Mouse (Mus musculus) mesoderm, embryonic 11.5 days (tissue): ENCODE results near the gene Tigit.
A peak's percentile ranks its signal among the peaks of the same experiment; 100 is the strongest.

ENCODE experiments used
- DNase-seq: peaks from one replicate; pipeline ENCODE4 v3.0.0-alpha.2; 2012; ENCODE audit warnings: low read depth, low spot score

Tigit gene

DNA sequence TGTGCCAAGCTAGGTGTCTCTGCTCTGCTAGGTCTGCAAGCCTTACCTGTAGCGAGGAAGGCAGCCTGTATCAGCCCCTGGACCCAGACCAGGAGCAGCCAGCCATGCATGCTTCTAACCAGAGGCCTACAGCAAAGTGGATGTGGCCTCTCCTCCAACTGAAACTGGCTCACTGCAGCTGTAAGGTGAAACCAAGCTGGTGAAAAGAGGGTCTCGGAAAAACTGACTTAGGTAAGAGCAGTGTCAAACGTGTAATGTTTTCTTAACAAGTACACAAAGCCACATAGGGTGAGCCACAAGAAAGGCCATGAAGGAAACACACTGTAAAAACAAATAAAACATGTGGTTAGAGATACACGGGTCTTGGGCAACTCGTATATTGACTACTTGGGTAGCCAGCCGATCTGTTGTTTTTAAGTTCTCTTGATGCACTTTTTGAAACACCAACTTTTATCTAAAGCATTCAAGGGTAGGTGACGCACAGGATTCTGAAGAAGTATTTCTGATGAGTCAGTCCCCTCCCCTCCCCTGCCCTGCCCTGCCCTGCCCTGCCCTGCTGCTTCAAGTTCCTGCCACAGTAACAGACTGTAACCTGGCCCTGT, at the start of gene Tigit:
Gene Tigit, minus strand, starts transcription at position 169 of the 602 bp plus-strand sequence.
- no peak for DNase-seq

DNA sequence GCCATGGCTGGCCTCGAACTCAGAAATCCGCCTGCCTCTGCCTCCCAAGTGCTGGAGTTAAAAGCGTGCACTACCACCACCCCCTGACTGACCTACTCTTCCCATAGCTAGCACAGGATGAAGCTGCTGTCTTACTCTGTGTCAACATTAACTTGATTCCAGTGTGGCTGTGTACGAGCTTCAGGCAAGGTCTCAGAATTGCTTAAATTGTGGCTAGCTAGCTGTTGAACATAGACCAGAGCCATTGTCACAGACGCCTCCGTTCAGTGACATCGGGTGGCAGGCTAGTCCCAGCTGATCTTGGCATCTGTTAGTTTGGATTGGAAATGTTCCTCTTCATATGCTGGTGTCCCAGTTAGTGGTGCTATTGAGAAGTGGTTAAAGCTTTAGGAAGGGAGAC, 47.4 kb upstream of the Tigit start:
- DNase-seq = no peak

DNA sequence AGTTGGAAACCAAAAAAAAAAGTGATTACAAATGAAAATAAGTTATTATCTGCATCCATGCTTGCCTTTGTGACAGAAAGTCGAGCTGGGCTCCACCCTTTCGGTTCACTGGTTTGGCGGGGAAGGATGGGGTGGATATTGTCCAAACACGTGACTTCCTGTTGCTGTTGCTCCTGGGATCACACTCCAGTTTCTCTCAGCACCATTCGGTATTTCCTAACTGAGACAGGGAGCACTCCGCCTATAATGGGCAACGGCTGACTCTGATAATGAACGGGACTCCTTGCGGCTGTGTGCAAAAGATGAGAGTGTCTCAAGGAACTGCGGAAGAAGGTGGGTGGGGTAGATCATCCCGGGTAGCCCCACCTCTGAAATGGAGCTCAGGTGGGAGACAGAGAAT, 46.7 kb upstream of the Tigit start:
- no peak for DNase-seq

DNA sequence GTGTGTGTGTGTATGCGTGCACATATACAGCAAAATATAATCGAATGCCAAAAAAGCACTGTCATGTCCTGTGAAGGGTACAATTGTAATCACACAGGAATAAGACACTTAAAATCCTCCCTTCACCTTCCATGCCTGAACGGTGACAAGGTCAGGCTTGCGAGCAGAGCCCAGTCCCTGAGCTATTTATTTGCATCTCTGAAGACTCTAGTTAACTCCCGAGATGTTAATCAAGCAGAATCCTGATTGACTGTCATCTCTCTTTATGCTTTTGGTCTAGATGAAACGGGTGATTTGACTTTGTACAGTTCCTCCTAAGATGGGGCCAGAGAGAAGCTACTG, 46.2 kb upstream of the Tigit start:
- DNase-seq = no peak

DNA sequence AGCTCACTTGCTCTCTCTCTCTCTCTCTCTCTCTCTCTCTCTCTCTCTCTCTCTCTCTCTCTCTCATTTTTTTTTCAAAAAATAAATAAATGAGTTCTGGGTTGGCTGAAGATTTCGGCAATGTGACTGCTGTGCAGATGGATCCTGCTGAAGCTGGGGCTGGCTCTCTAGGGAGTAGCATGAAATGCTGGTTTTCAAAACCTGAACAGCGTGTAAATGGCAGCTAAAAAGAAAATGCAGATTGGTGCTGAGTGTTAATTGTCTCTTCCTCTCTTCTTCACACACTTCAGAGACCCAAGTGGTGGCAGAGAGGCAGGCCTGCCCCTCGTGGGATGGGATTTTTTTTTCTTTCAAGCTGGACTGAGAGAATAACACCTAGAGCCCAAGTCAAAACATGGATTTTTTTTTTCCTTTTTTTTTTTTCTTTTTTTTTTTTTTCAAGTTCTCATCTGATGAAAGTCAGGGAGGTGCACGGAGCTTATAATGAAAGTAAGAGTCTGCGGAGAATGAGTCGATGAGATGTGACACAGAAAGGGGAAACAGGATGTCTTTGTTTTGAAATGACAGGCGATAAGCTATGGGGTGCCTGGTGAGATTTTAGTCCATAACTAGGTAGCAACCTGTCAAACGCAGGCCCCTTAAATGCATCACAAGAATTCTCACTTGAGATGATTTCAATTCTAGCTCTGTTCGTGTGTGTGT, 45.6 kb upstream of the Tigit start:
- DNase-seq = no peak

DNA sequence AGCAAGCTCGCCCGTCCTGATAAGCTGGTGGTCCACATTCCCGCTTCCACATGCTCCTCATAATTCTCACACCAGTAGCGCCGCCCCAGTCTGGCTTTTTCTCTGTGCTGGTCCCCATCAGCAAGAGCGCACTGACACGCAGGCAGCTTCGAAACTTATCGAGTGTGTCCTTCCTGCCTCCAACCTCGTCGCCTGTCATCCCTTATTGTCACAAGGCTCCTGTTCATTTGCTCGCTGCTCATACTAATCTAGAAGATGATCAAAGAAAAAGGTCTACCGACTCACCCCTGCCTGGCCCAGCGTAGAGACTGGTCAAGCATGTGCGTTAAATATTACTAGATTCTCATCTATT, 45.1 kb upstream of the Tigit start:
- DNase-seq = no peak

DNA sequence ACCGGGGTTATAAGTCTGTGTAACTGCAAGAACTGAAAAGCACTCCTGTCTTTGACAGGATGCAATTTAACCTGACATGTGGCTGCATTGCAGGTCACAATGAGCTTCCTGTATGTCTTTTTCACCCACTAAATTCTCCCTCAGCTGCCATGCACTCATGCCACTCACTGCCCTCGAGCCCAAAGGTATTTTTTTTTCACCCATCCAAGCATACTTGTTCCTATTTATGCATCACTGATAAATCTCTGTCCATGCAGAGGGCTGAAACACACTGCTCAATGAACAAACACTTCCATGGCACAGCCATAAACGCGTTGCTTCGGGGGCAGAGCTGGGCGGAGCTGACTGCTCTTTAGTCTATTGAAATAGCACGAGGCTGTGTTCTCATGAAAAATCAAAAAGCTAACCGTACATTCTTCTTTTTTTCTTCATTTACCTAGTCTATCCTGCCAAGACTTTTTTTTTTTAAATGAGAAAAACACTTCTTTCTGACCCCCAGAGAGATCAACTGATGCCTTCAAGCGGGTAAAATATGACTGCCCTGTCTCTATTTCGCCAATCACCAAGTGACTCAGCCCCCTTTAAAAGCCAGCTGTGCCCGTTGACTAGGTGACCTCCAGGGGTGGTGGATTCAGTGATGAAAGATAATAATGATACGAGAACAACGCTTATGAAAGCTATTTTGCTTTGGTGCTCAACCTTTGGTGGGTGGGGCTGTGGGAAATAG, 44.6 kb upstream of the Tigit start:
- DNase-seq = no peak

DNA sequence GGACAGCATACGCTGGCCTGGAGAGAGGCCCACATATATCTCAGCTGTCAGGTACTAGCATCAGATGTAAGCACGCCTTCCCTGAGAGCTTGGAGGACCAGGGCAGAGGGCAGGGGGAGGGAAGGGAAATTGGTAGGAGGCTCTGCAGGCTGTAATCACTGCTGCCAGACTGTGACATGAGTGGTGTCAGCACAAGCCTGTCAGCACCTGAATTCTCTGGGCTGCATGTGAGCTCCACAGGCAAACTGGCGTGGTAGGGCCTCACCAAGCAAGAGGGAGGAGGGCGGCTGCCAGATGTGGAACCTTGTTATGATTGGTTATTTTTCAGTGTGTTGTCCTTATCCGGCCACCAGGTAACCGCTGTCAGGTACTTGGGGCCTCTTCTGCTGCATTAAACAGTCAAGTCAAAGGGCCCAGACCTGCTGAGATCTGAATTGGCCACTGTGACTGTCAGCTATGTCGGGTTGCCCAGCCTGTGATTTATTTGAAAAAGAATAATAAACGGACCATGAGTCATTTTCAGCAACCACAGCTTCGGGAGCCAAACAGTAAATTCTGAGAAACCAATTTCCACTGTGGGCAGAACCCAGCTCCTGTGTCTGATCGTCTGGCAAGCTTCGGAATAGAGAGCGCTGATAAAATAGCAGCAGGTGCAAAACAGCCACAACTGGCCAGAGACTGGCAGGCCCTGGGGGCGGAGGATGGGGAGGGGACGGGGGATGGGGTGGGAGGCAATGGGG, 38.0 kb upstream of the Tigit start:
- peak; percentile 61 for DNase-seq

DNA sequence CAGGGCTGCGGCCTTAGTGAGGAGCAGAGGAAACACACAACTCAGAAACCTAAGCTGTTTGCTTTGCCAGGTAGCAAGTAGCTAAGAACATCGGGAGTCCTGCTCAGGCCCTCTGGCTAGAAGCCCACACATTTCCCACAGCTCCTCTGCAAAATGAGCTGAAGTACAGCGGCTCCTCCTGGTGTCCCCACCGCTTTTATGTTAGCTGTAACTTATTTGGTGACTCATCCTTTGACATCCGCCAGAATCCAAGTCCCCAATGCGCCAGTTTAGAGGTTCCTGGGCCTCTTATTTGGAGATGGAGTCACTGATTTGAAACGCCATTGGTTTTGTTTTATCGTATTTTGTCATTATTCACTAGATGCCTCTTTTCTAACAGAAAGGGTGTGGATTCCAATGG, 36.6 kb upstream of the Tigit start:
- no peak for DNase-seq

DNA sequence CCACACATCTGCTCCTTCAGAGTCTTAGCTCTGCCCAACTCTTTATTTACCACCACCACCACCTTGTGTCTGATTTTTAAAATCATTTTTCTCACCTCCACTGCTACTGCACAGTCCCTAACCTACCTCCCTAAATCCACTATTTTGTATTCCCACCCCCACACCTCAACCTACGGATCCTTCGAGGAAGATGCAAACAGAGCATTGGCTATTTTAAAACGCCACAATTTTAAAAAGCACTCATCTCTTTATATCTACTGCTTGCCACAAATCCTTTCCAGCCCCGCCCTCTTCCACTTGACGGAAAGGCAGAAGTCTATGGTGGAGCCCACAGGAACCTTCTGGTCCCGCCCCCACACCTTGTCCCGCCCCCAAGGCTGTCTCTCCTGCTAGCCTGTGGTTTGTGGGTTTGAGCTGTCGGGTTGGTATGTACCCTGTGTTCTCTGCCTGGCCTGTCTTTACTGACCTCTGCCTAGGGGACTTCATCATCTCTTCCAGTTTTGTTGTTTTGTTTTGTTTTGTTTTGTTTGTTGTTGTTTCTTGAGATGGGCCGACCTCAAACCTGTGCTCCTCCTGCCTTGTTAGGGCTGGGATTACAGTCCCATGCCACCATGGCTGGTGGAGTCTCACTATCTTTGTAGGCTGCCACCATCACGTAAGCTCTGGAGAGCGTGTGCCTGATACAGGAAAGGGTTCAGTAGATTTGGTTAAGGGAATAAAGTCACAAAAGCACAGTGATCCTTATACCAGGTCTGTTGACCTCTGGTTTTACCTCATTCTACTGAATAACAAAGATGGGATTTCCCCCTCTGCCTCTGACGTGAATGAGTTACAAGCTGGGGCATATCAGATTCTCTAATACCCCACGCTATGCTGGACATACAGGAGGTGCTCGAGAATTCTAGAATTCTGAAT, 35.0 kb upstream of the Tigit start:
- no peak for DNase-seq

DNA sequence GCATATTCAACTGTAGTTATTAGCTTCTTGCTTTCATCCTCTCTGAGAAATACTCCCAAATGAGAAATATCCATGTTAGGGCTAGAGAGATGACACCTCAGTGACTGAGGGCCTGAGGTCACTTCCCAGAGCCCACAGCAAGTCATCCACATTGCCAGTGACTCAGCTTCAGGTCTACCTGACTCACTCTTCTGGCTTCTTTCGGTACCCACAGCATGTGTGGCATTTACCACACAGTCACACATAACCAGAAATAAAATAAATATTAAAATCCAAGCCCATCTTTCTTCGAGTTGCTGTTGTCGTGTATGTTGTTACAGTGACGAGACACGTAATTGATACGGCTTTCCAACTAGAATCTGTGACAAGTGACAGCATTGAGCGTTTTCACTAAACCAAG, 33.8 kb upstream of the Tigit start:
- DNase-seq = no peak

DNA sequence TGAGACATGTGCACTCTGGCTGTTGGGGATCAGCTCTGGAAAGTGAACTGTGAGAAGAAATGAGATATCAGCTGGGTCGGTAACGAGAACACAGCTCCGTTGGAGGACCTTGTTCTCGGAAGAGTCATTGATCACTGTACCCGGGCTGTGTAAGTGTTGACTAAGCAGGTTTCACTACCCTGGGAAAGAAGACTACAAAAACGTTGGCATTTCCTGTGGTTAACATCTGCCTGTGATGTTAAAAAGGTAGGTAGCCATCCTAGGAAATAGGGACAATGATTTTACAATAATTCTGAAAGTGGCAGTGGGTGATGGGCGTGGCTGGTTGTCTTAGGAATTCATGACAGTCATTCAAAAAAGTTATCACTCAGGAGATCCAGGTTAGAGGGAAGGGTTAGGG, 31.9 kb upstream of the Tigit start:
- no peak for DNase-seq

DNA sequence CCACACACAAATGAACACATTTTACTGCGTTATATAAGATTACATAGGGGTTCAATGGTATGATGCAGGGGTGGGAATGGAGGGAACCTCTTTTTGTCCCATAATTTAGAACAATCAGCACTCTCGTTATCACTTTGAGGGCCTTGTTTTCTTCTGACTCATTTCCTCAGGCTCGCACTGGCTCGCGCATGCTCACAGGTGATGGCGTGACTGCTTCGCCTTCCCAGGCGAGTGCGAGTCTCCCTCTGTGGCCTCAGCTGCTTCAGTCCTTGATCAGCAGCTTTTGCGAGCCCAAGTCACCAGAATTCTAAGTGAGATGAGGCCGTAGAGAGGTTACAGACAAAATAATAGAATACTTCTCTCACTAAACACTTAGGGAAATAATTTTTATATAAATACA, 30.2 kb upstream of the Tigit start:
- no peak for DNase-seq

DNA sequence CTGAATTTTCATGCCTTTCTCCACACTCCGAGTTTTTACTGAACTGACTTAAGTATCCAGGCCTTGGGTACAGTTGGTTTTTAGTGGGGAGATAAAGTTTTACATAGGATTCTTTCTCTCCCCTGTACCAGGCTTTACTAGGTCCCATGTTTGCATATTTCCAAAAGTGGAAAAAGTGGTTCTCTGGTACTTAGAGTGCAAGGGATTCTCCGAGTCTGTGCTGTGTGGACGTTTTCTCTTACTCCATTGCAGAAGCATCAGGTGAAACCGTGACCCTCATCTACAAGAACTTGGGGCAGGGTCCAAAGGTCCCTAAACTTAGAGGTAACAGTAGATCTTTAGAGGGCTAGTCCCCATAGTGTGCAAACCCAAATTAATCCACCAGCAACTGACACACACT, 28.7 kb upstream of the Tigit start:
- no peak for DNase-seq

DNA sequence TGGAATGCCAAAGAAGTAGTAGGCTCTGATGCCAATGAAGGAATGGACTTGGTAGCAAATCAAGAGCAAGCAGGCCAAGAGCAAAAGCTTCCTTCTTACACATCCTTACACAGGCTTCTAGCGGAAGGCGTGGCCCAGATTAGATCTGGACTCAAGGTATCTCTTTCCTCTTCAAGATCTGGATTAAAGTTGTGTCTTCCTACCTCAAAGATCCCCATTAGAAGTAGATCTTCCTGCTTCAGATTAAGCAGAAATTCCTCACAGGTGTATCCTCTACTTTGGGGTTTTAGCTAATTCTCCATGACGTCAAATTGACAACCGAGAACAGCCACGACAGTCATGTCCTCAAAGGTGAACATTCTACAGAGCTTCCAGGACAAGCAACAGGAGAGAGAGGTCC, 27.8 kb upstream of the Tigit start:
- DNase-seq = no peak

DNA sequence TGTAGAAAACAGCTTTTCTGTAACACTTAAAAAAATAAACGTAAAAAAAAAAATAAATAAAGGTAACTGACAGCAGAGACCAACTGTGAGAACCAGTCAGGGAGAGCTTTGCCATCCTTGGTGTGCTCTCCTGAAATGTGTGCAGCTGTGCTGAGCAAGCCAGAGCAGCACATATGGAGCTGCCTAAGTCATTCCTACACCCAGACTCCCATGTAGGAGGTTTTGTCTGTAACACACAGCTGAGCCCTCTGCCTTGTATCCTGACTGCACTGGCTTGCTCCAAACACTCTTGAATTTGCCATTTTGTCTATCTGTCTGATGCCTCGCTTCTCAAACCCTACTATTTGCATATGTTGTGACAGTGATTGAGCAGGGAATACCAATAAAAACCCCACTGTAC, 27.0 kb upstream of the Tigit start:
- DNase-seq = no peak

DNA sequence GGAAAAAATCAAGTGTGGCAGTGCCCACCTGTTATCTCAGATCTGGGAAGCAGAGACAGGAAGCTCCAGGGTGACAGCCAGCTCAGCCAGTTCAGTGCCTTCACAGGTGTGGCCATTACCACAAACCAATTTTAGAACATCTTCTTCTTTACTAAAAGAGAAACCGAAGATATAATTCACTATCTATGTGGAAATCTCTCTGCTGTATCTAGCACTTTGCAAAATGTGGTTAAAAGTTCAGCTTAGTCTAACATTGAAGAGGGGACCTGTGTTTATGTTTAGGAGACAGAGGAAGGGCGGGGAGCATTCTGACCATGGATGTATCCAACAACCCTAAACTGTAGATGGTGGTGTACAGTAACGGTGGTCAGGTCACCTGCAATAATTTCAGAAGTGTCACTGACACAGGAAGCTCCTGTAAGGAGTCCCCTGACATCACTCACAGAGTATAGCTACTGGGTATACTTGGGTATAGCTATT, 26.3 kb upstream of the Tigit start:
- no peak for DNase-seq

DNA sequence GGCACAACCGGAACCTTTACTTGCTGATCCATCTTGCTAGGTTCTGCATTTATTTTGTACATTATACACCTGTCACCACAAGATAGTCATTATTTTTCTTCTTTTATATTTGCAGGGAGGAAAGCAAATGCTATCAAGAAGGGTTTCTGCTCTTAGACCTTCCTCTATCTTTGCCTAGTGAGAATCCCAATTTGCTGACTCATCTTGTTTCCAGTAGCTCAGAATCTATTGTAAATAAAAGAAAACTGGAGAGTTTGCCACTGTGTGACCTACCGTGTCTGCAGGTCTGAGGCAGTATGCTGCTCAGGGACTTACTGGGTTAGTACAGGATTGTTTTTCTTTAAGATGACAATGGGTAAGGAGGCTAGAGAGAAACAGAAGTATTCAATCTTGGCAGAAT, 24.0 kb upstream of the Tigit start:
- DNase-seq = no peak

DNA sequence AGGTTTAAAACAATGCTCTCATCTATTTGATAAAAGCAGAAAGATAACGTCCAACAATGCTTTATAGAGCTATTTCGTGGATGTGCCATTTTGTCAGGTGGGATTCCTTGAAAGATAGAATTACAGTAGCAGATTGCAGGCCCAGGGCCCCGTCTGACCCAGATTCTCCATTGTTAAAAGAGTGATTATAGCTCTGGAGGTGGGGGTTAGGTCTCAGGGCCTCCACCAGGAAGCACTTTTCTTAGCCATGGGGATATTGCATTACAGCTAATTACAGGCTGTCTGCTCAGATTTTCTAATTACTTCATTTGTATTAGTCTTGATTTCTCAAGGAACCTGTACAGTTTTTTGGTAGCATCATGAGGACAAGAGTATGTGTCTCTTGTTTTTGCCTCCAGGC, 10.5 kb upstream of the Tigit start:
- no peak for DNase-seq

DNA sequence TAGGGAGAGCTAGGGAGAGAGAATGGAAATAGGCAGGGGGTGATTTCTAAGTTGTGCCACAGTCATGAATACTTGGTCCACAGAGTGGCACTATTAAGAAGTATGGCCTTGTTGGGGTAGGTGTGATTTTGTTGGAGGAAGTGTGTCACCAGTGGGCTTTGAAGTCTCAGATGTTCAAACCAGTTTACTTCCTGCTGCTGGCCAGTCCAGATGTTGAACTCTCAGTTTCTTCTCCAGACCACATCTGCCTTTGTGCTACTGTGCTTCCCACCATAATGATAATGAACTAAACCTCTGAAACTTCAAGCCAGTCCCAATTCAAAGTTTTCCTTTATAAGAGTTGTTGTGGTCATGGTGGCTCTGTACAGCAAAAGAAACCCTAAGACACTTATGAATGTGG, 8.8 kb upstream of the Tigit start:
- DNase-seq = no peak

DNA sequence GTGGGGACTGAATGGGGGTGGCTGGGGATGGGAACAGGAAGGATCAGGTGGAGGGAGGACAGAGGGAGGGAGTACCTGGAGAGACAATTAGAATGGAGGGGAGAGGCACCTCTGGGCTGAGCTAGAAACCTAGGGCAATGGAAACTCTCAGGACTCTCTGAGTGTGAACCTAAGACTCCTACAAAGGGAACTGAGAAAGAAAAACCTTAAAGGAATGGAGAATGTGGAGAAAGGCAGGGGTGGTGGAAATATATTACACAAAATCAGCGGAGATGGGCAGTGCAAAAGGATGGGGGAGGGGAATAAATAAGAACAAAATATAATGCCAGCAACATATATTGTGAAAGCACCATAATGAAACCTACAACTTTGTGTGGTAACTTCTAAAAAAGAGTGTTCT, 8.0 kb upstream of the Tigit start:
- DNase-seq = no peak

DNA sequence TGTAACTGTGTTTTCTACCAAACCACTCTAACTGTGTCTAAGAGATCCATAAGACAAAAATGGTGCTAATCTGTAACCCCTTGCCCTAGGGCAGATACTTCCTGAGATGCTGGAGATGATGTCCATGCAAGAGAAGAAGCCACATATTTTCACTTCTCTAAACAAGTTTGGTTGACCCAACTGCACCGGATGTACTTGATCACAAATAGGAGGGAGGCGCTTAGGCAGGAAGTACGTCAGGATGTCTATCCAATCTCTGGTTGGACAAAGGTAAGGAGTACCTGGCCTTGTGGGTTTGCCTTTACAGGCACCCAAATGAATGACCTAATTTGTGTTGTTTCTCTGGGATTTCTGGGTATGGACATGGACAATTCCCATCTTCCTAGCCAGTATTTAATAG, 4.3 kb upstream of the Tigit start:
- no peak for DNase-seq
